Mouse (Mus musculus) lung, adult 2 months (tissue): ENCODE data around the gene 4921511C20Rik. TPM values are rescaled to one million over a fixed set of nuclear protein-coding genes. Genes with fewer than 3 reads are reported as not detected.

Experiments used
- DNase-seq: peaks from one replicate; pipeline ENCODE4 v3.0.0; 2022
- H3K4me1 ChIP-seq: fragments of 200-500 bp; 2 replicates; pipeline ENCODE4 v1.6.1; 2011; ENCODE audit warnings: low read length; ENCODE audit not compliant: control insufficient read depth, insufficient read depth
- H3K4me3 ChIP-seq: fragments of 200-500 bp; replicated peaks from 2 replicates; pipeline ENCODE3; 2011; ENCODE audit warnings: low read depth, mild to moderate bottlenecking, control low read depth, low read length; ENCODE audit errors: extremely low read depth
- CTCF ChIP-seq: fragments of 200-500 bp; IDR thresholded peaks from 2 replicates; pipeline ENCODE4 v1.5.1; 2011; ENCODE audit warnings: mild to moderate bottlenecking, low read length, control low read depth; ENCODE audit not compliant: insufficient read depth
- POLR2A ChIP-seq: fragments of 200-500 bp; IDR thresholded peaks from 2 replicates; pipeline ENCODE4 v1.6.1; 2011; ENCODE audit warnings: low read depth, mild to moderate bottlenecking, control low read depth, low read length, borderline replicate concordance; ENCODE audit errors: extremely low read depth
- WGBS: fragments of 180-500 bp; shearing (Covaris S2); methylation state at CpG from one replicate; pipeline ENCODE4 v1.1.7; 2018; 5-methylcytosine and 5-hydroxymethylcytosine counted together
- polyA plus RNA-seq: library from polyadenylated mRNA; depleted of rRNA; stranded (reverse); fragments of >200 nt; gene quantifications from 2 replicates; pipeline ENCODE4 v1.2.3, GENCODE M21; 2012; rRNA removed

The 4921511C20Rik gene
- polyA plus RNA-seq = not detected in 2 replicates

DNA sequence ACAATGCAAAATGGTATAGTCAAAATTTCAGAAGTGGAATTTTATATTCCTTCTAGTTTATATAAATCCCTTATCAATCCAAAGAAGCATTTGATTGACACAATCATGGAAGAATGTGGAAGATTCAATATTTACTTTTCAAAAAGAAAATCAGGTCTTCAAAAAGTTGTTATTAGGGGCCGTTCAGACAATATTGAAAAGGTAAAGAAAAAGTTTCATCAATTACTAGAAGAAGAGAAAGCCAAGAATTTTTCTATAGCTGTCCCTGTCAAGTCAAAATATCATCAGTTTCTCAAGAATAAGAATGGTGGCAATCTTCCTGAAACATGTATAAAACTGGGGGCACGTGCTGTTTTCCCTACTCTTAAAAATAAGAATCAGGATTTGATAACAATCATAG lies at the start of gene 4921511C20Rik:
TSS of gene 4921511C20Rik (plus strand) at position 301 of the 400 bp plus-strand sequence.
- no peak for DNase-seq
- Histone ChIP-seq H3K4me1 (no peaks in the 10 kb centered on the region), H3K4me3 (no peak within 1 kb of the TSS)
- TF ChIP-seq CTCF = no peak
- TF ChIP-seq POLR2A = no peak
- 69% methylated on average over 2 of the region's 2 CpGs for WGBS
